Mouse (Mus musculus) T-cell, adult 2 months (primary cell): ENCODE measurements around the gene Psmd3.
"Not testable (repeated sequence)": the region's sequence is repeated elsewhere in the genome, so short reads cannot be mapped to it uniquely, and the experiment has no call there.

Source experiments
- DNase-seq: peaks from one replicate; pipeline ENCODE4 v3.0.0; 2022; ENCODE audit warnings: low spot score

The Psmd3 gene

GRCm38 (mm10) chr11:98681786-98682745 lies at the start of gene Psmd3:
Gene Psmd3 (plus strand): TSS chr11:98682554.
- peak; percentile 95 for DNase-seq

GRCm38 (mm10) chr11:98635312-98635970 lies 46.9 kb upstream of the Psmd3 start:
- peak; percentile 43 for DNase-seq

- no peak for DNase-seq
Measured at GRCm38 (mm10) chr11:98637501-98637900, 44.9 kb upstream of the Psmd3 start.

GRCm38 (mm10) chr11:98640091-98640490 lies 42.3 kb upstream of the Psmd3 start:
- DNase-seq = no peak

GRCm38 (mm10) chr11:98644757-98645156 lies 37.6 kb upstream of the Psmd3 start:
- DNase-seq = no peak

- DNase-seq = no peak
Measured at GRCm38 (mm10) chr11:98645946-98646345, 36.4 kb upstream of the Psmd3 start.

- no peak for DNase-seq
Measured at GRCm38 (mm10) chr11:98646459-98646858, 35.9 kb upstream of the Psmd3 start, which contains the start of gene Gsdma2. Gene Gsdma2 (plus strand): TSS chr11:98646759.

- DNase-seq = peak; percentile 64
Measured at GRCm38 (mm10) chr11:98655076-98655475, 27.3 kb upstream of the Psmd3 start.

GRCm38 (mm10) chr11:98660517-98660916 lies 21.8 kb upstream of the Psmd3 start:
- DNase-seq = peak; percentile 64

GRCm38 (mm10) chr11:98664091-98664490 lies 18.3 kb upstream of the Psmd3 start, which contains the start of gene Gsdma:
Gene Gsdma (plus strand): TSS chr11:98664351.
- no peak for DNase-seq

GRCm38 (mm10) chr11:98668984-98669383 lies 13.4 kb upstream of the Psmd3 start:
- no peak for DNase-seq

GRCm38 (mm10) chr11:98671284-98671815 lies 11.0 kb upstream of the Psmd3 start:
- no peak for DNase-seq

- no peak for DNase-seq
Measured at GRCm38 (mm10) chr11:98671857-98672256, 10.5 kb upstream of the Psmd3 start.

GRCm38 (mm10) chr11:98672482-98672881 lies 9.9 kb upstream of the Psmd3 start:
- DNase-seq = no peak

GRCm38 (mm10) chr11:98673136-98673535 lies 9.2 kb upstream of the Psmd3 start:
- DNase-seq = peak; percentile 63

GRCm38 (mm10) chr11:98675829-98676363 lies 6.5 kb upstream of the Psmd3 start:
- DNase-seq = no peak

- DNase-seq = no peak
Measured at GRCm38 (mm10) chr11:98680023-98680422, 2.3 kb upstream of the Psmd3 start.

- not testable (repeated sequence) for DNase-seq
Measured at GRCm38 (mm10) chr11:98680595-98680994, 1.8 kb upstream of the Psmd3 start.

GRCm38 (mm10) chr11:98681186-98681585 lies 1.2 kb upstream of the Psmd3 start:
- DNase-seq = no peak

- DNase-seq = no peak
Measured at GRCm38 (mm10) chr11:98682811-98683210, 457 bp downstream of the Psmd3 start.

GRCm38 (mm10) chr11:98685642-98686041 lies 3.3 kb downstream of the Psmd3 start:
- DNase-seq = no peak

GRCm38 (mm10) chr11:98686976-98687375 lies 4.6 kb downstream of the Psmd3 start:
- DNase-seq = no peak
